15 mouse cellular contexts compared by ENCODE assay signal in the genomic region with DNA sequence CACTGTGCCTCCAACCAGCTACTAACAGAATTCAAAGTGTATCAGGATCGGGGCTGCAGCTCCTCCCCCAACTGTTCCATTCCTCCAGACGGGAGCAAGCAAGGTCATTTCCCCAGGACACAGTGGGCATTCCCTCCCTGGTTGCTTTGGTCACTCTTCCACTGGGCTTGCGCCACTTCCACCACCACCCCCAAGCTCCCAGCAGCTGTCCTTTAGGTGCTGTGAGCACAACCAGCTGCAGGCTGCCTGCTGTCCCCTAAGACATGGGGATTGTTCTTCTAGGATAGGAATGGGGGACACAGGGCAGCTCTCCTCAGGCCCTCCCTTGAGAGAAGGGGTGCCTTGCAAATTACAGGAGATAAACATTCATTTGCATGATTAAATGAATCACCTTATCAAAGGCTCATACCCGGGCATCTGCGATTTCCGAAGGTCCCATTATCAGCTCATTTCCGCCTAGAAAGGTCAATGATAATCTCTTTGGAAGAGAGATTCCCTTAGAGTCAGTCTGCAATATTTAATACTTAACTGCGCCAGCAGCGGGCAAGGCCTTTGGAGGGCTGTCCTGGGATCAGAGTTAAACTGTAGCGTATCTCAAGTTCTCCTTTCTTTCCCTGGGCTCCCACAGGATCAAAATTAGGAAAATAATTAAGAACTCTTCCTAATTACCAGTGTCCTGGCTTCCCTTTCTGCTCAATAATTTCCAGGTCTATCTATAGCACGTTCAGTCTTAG. TPM values are rescaled to one million over a fixed set of nuclear protein-coding genes. Genes with fewer than 3 reads are reported as not detected.
DNase-seq lines count a peak whose midpoint lies in the region; ATAC-seq and TF ChIP-seq lines count a peak whose summit lies in the region.
"Had no signal": no experiment of that assay in that cellular context is flagged by ENCODE, and none has a peak within 500 bp of the region (broad histone marks: within the 10 kb centered on the region; RNA-seq: fewer than 3 reads in every experiment).

No protein-coding gene starts in this region.

- H3K36me3 ChIP-seq in heart, embryonic 12.5 days, result no peaks in the 10 kb centered on the region
- no peaks in the 10 kb centered on the region for H3K36me3 ChIP-seq in liver, postnatal 0 days (replicated peaks; ENCODE audit: insufficient read depth, low read length)
- no peaks in the 10 kb centered on the region for H3K36me3 ChIP-seq in liver, embryonic 11.5 days (ENCODE audit: control insufficient read depth, insufficient read depth, low read length)

- no peak overlapping the region for H3K4me2 ChIP-seq in heart, embryonic 12.5 days
- no peak overlapping the region for H3K4me2 ChIP-seq in liver, postnatal 0 days (ENCODE audit: low read depth, low read length)
- no peak overlapping the region for H3K4me2 ChIP-seq in liver, embryonic 11.5 days

- no peak for TF ChIP-seq CTCF in liver, postnatal 0 days (IDR thresholded peaks at IDR 0.05; ENCODE audit: low read depth)

- no peaks in the 10 kb centered on the region for H3K27me3 ChIP-seq in heart, embryonic 12.5 days (replicated peaks)
- H3K27me3 ChIP-seq in liver, postnatal 0 days (ENCODE audit: insufficient read depth, low read length), result no peaks in the 10 kb centered on the region
- no peaks in the 10 kb centered on the region for H3K27me3 ChIP-seq in liver, embryonic 11.5 days (replicated peaks; ENCODE audit: control insufficient read depth, insufficient read depth, low read length)

- TF ChIP-seq EP300 in liver, postnatal 0 days (IDR thresholded peaks at IDR 0.05; ENCODE audit: low read depth), result no peak

- 29% methylated on average over 11 of the region's 11 CpGs for WGBS in heart, embryonic 12.5 days
- WGBS in liver, postnatal 0 days (ENCODE audit: insufficient replicate concordance), result 49% methylated on average over 11 of the region's 11 CpGs
- WGBS in liver, embryonic 11.5 days, result 29% methylated on average over 11 of the region's 11 CpGs

- no peak for ATAC-seq in heart, embryonic 12.5 days (ENCODE audit: insufficient number of reproducible peaks, low FRiP score)
- ATAC-seq in liver, postnatal 0 days, result peak; percentile 64; the same call in 1 of the 2 replicates
- ATAC-seq in liver, embryonic 11.5 days (replicated peaks; ENCODE audit: low FRiP score), result no peak
- ATAC-seq: forebrain, embryonic 14.5 days; inflammation-experienced regulatory T-cells, adult 6 months had no signal

- H3K27ac ChIP-seq in heart, embryonic 12.5 days (ENCODE audit: poor library complexity, severe bottlenecking), result no peak overlapping the region
- H3K27ac ChIP-seq in liver, postnatal 0 days (ENCODE audit: low read depth), result no peak overlapping the region
- no peak overlapping the region for H3K27ac ChIP-seq in liver, embryonic 11.5 days (ENCODE audit: low read depth, low read length)

- H3K4me3 ChIP-seq in heart, embryonic 12.5 days, result no peak overlapping the region
- no peak overlapping the region for H3K4me3 ChIP-seq in liver, postnatal 0 days (ENCODE audit: low read depth, low read length)
- H3K4me3 ChIP-seq in liver, embryonic 11.5 days (ENCODE audit: low read depth, low read length), result no peak overlapping the region

- DNase-seq in heart, adult 11 months, result peak; percentile 93
- peak; percentile 29 for DNase-seq in liver, postnatal 0 days
- DNase-seq in liver, embryonic 11.5 days (ENCODE audit: low spot score), result no peak
- DNase-seq in adrenal gland, postnatal 14 days, result peak; percentile 71
- DNase-seq in kidney, postnatal 14 days, result peak; percentile 36
- no peak for DNase-seq in cerebellum, adult 8-10 months
- no peak for DNase-seq in left cerebral cortex, postnatal 10 days (ENCODE audit: extremely low spot score in 1 of 2, low spot score in 2 of 2)
- DNase-seq: thymus, postnatal 25 days had no signal

- peaks cover 24% of the 10 kb centered on the region for H3K4me1 ChIP-seq in heart, embryonic 12.5 days (replicated peaks)
- peaks cover 11% of the 10 kb centered on the region for H3K4me1 ChIP-seq in liver, postnatal 0 days (ENCODE audit: insufficient read depth)
- no peaks in the 10 kb centered on the region for H3K4me1 ChIP-seq in liver, embryonic 11.5 days (replicated peaks; ENCODE audit: control insufficient read depth, insufficient read depth, low read length)

- H3K9me3 ChIP-seq in heart, embryonic 12.5 days (replicated peaks), result no peaks in the 10 kb centered on the region
- H3K9me3 ChIP-seq in liver, postnatal 0 days (ENCODE audit: low read length), result no peaks in the 10 kb centered on the region
- no peaks in the 10 kb centered on the region for H3K9me3 ChIP-seq in liver, embryonic 11.5 days (ENCODE audit: control insufficient read depth, low read length)

- intact Hi-C loops in left cerebral cortex, postnatal 10 days (cut with DNase I), result no loop called here

- no peak overlapping the region for H3K9ac ChIP-seq in heart, embryonic 12.5 days
- no peak overlapping the region for H3K9ac ChIP-seq in liver, postnatal 0 days (replicated peaks)
- no peak overlapping the region for H3K9ac ChIP-seq in liver, embryonic 11.5 days (ENCODE audit: low read depth, low read length)

RNA-seq across cellular contexts. Expression of a gene that starts 26.1 kb away (rescaled TPM):
- polyA plus RNA-seq in heart, embryonic 12.5 days (2016; fragmentation: Nextera tagmentation; extraction: Ambion mirVana), result 0.47 and 0.54 TPM in 2 replicates
- 2.9 and 3.5 TPM in 2 replicates for polyA plus RNA-seq in liver, postnatal 0 days (2015; fragmentation: Nextera tagmentation; extraction: Ambion mirVana)
- 0.60 and 0.89 TPM in 2 replicates for polyA plus RNA-seq in liver, embryonic 11.5 days (2014; fragmentation: Nextera tagmentation; extraction: Ambion mirVana)
- 4.0 and 4.6 TPM in 2 replicates for total RNA-seq in adrenal gland, postnatal 14 days (2021)
- total RNA-seq in left cerebral cortex, postnatal 10 days (2021), result 1 to 10 TPM in 1 of 2 experiments, under 1 TPM in 1; 0.87 to 1.5 TPM

RNA-seq across cellular contexts. Expression of a gene that starts 46.6 kb away (rescaled TPM):
- polyA plus RNA-seq in heart, embryonic 12.5 days (2016; fragmentation: Nextera tagmentation; extraction: Ambion mirVana), result not detected in 2 replicates
- not detected in 2 replicates for polyA plus RNA-seq in liver, postnatal 0 days (2015; fragmentation: Nextera tagmentation; extraction: Ambion mirVana)
- not detected in 2 replicates for polyA plus RNA-seq in liver, embryonic 11.5 days (2014; fragmentation: Nextera tagmentation; extraction: Ambion mirVana)
- total RNA-seq in adrenal gland, postnatal 14 days (2021), result 0.11 TPM in 1 of 2 replicates, not detected in the other
- total RNA-seq in left cerebral cortex, postnatal 10 days (2021), result under 1 TPM in 1 of 2 experiments, not detected in 1; 0.19 TPM
- total RNA-seq: hematopoietic stem cell, adult 5-6 weeks; layer of hippocampus, postnatal 25 days had no signal
- polyA plus RNA-seq: forebrain, embryonic 14.5 days; inflammation-experienced regulatory T-cells, adult 6 months; limb, embryonic 11.5 days; neural tube, embryonic 14.5 days had no signal

RNA-seq across cellular contexts. Expression of a gene that starts 57.5 kb away (rescaled TPM):
- 49.3 and 50.8 TPM in 2 replicates for polyA plus RNA-seq in heart, embryonic 12.5 days (2016; fragmentation: Nextera tagmentation; extraction: Ambion mirVana)
- 13.2 and 15.1 TPM in 2 replicates for polyA plus RNA-seq in liver, postnatal 0 days (2015; fragmentation: Nextera tagmentation; extraction: Ambion mirVana)
- polyA plus RNA-seq in liver, embryonic 11.5 days (2014; fragmentation: Nextera tagmentation; extraction: Ambion mirVana), result 30.9 and 33.7 TPM in 2 replicates
- 47.2 and 47.6 TPM in 2 replicates for total RNA-seq in adrenal gland, postnatal 14 days (2021)
- total RNA-seq in left cerebral cortex, postnatal 10 days (2021), result 10 to 100 TPM; 14.4 to 15.0 TPM

Comparison
In these comparisons a context has a peak if more than half of its experiments do, and no peak if none do; other contexts are left out.
1. DNase-seq: peak in heart, adult 11 months (single experiment), liver, postnatal 0 days (single experiment), adrenal gland, postnatal 14 days (single experiment) and kidney, postnatal 14 days (single experiment); none in liver, embryonic 11.5 days (single experiment), cerebellum, adult 8-10 months (single experiment) and left cerebral cortex, postnatal 10 days (0 of 2).